Mouse (Mus musculus): ENCODE data around the gene Gm11032.

DNA sequence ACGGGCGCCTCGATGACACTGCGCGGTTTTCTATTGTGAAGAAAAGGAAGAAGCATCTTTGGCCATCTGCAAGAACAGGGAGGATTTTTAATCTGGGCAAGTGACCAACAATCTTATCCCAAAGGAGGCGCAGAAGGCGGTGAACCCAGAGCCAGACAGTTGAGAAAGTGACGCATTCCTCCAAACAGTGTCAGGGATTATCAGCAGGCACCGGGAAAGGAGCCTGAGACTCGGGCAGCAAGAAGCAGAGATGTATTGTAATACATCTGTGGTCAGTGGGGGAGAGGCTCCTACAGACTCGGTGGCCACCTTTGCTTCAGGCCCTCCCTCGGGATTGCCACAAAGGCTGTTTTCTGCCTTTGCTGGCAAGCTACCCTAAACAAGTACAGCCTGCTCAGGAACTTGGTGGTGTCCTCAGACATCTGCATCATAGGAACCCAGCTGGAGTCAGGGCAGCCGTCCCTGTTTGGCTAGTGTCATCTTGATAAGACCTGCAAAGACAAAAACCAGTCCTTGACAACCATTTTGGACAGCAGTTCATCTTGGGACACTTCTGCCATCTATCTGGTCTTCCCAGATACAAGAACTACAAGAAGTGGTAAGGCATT is 738 bp downstream of the Gm11032 start:
- no peak for TF ChIP-seq CTCF (IDR thresholded peaks at IDR 0.05; ENCODE audit: control insufficient read depth, insufficient read depth, low read length)
- TF ChIP-seq POLR2A (IDR thresholded peaks at IDR 0.05; ENCODE audit: borderline replicate concordance, control insufficient read depth, low read depth, low read length), result no peak
